Mouse (Mus musculus): ENCODE measurements around the gene Spata3.
"Not testable (repeated sequence)": the region's sequence is repeated elsewhere in the genome, so short reads cannot be mapped to it uniquely, and the experiment has no call there.

DNA sequence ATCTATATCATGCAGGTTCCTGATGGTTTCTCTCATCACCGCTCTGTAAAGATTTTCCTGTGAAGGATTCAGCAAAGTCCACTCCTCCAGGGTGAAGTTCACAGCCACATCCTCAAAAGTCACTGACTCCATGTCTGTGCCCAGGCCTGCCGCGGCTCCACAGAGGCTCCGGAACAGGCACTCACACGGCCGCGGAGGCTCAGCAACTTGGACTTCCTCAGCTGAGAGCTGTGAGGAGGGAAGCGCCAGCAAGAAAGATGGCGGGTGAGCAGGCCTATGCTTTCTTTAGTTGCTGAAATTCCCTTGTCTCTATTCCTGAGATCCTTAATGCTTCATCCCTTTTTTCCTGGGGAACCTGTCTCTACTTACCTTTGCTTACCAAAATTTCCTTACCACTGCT lies 858 bp upstream of the Spata3 start:
- TF ChIP-seq CTCF (IDR thresholded peaks at IDR 0.05; ENCODE audit: extremely low read depth, insufficient read depth, insufficient read length, insufficient replicate concordance); POLR2A (IDR thresholded peaks at IDR 0.05; ENCODE audit: low read depth, low read length): not testable (repeated sequence)

All from spleen, adult 2 months (tissue).